Mouse (Mus musculus) kidney, embryonic 15.5 days (tissue): ENCODE results near the gene Espn. TPM values are rescaled to one million over a fixed set of nuclear protein-coding genes. Genes with fewer than 3 reads are reported as not detected.

ENCODE experiments used
- ATAC-seq: fragments of 200-750 bp; cut with Nextera tagmentation; replicated peaks from 2 replicates; pipeline ENCODE4 v1.8.0; 2017; ENCODE audit warnings: moderate TSS enrichment; ENCODE audit not compliant: low FRiP score
- H3K27ac ChIP-seq: fragments of 300-500 bp; sonication (generic); 2 replicates; pipeline ENCODE4 v1.5.1; 2015; ENCODE audit warnings: mild to moderate bottlenecking, inconsistent platforms
- H3K27me3 ChIP-seq: fragments of 300-500 bp; sonication (generic); 2 replicates; pipeline ENCODE4 v1.6.1; 2015; ENCODE audit warnings: inconsistent platforms
- H3K36me3 ChIP-seq: fragments of 300-500 bp; sonication (generic); 2 replicates; pipeline ENCODE4 v1.6.1; 2015; ENCODE audit warnings: inconsistent platforms
- H3K4me1 ChIP-seq: fragments of 300-500 bp; sonication (generic); 2 replicates; pipeline ENCODE4 v1.6.1; 2015; ENCODE audit warnings: inconsistent platforms
- H3K4me2 ChIP-seq: fragments of 300-500 bp; sonication (generic); 2 replicates; pipeline ENCODE4 v1.6.1; 2015; ENCODE audit warnings: moderate library complexity, mild to moderate bottlenecking, inconsistent platforms
- H3K4me3 ChIP-seq: fragments of 300-500 bp; sonication (generic); replicated peaks from 2 replicates; pipeline ENCODE4 v1.5.1; 2015; ENCODE audit warnings: mild to moderate bottlenecking, inconsistent platforms
- H3K9ac ChIP-seq: fragments of 300-500 bp; sonication (generic); 2 replicates; pipeline ENCODE4 v1.6.1; 2015; ENCODE audit warnings: mild to moderate bottlenecking, inconsistent platforms
- H3K9me3 ChIP-seq: fragments of 300-500 bp; sonication (generic); replicated peaks from 2 replicates; pipeline ENCODE4 v1.6.1; 2016; ENCODE audit warnings: inconsistent platforms
- WGBS: fragments of 180-500 bp; shearing (Covaris S2); methylation state at CpG from one replicate; pipeline ENCODE4 v1.1.7; 2015; ENCODE audit warnings: mixed read lengths; 5-methylcytosine and 5-hydroxymethylcytosine counted together
- polyA plus RNA-seq: library from polyadenylated mRNA; unstranded; fragments of >200 nt; fragmentation: Nextera tagmentation; extraction: Ambion mirVana; gene quantifications from 2 replicates; pipeline ENCODE4 v1.2.1, GENCODE M21; 2015

The Espn gene
- polyA plus RNA-seq, 1 experiment from 2014 or later = 25.5 TPM

DNA sequence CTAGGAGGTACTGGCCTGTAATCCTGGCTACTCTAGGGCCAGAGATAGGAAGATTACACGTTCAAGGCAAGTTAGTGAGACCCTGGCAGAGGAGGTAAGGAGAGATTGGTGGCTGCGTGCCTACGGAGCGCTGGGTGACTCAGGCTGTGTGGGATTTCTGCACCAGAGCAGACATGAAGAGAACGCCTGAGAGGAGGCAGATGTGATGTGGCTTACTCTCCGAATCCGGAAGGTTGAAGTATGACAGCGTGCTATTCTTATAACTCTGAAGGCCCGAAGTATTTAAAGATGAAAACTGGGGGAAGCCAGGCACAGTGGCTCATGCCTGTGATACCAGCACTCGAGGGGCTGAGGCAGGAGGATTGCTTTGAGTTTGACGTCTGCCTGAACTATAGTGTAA, 51.6 kb downstream of the Espn start:
- H3K4me3 ChIP-seq = no peak overlapping the region
- H3K9me3 ChIP-seq = no peaks in the 10 kb centered on the region
- ATAC-seq = no peak
- 56% methylated on average over 11 of the region's 11 CpGs for WGBS
- H3K9ac ChIP-seq = no peak overlapping the region
- H3K27ac ChIP-seq = peak overlapping the region; percentile 77
- H3K4me2 ChIP-seq = 0 out of 2 replicates have a peak overlapping the region, but pooled peaks have one; percentile 7
- H3K4me1 ChIP-seq = peaks cover 67% of the 10 kb centered on the region
- H3K36me3 ChIP-seq = peaks cover 35% of the 10 kb centered on the region
- no peaks in the 10 kb centered on the region for H3K27me3 ChIP-seq

GRCm38 (mm10) chr4:152097911-152098799, 54.0 kb downstream of the Espn start:
- peaks cover 66% of the 10 kb centered on the region for H3K4me1 ChIP-seq
- no peak for ATAC-seq
- H3K27ac ChIP-seq = peak overlapping the region; percentile 48
- peak overlapping the region; percentile 34 for H3K4me3 ChIP-seq
- no peak overlapping the region for H3K9ac ChIP-seq
- 31% methylated on average over 11 of the region's 11 CpGs for WGBS
- H3K9me3 ChIP-seq = no peaks in the 10 kb centered on the region
- H3K27me3 ChIP-seq = no peaks in the 10 kb centered on the region
- peaks cover 13% of the 10 kb centered on the region for H3K36me3 ChIP-seq
- H3K4me2 ChIP-seq = peak overlapping the region; percentile 37

DNA sequence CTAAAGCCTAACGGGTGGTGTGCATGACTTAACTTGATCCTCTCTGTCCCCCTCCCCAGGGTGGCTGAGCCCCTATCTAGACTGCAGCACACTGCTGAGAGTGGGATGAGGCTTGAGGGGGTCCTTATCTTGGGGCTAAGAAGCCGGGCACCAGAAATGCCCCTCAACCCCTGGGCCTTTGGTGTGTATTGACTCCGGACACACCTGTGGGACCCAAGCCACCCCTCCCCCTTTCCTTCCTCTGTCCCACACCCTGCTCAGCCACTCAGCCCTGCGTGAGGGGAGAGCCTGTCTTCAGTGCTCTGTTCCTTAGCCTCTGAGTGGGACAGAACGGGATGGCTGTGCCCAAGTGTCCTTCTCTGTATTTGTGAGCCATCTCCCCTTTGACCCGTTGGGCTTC, 55.2 kb downstream of the Espn start:
- Histone ChIP-seq H3K27ac (peak overlapping the region; percentile 65), H3K4me1 (peaks cover 66% of the 10 kb centered on the region), H3K9ac (peak overlapping the region; percentile 32), H3K9me3 (no peaks in the 10 kb centered on the region), H3K4me3 (peak overlapping the region; percentile 34), H3K4me2 (peak overlapping the region; percentile 37), H3K27me3 (no peaks in the 10 kb centered on the region), H3K36me3 (peaks cover under 1% of the 10 kb centered on the region)
- ATAC-seq = 0 out of 2 replicates have a peak, but pooled peaks have one; percentile 5
- WGBS = 51% methylated on average over 6 of the region's 6 CpGs

DNA sequence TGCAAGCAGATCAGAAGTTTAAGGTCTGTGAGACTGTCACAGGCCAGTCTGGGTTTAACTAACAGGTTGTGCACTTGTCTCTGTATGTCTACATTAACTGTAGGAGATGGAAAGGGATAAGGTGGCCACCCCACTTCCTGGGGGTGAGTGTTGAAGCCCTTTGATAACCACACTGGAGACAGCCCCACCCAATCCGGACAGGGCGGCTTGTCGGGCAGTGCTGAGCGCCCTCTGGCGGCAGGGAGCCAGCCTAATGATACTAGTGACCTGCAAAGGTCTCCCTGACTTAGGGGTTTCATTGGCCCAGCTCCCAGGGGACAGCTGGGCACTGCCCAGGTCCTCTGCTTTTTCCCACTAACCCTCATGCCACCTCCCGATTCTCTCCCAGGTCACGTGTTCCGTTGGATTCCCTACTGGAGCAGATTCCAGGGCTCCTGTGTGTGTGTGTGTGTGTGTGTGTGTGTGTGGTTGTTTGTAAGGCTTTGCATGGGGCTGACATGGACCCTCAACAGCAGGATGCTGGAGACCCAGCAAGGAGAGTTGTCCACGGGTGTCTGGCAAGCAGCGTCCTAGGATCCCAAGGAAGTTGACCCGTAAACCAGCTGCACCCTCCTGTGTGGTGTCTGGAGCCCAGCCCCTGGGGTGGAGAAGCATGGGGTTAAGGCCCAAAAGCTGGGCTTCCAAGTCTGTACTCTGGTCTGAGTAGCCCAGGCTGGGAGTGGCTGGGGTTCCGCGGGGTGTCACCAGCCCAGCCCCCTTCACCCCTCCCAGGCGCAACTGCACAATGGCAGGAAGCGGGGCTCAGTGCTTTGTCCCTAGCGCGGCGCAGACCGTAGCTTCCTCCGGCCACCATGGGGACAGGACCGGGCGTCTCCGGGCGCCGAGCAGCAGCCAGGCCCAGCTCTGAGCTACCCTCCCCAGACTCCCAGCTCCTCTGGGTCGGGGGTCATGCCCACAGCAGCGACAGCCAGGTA, 55.9 kb downstream of the Espn start:
- Histone ChIP-seq H3K27me3 (no peaks in the 10 kb centered on the region), H3K4me2 (peak overlapping the region; percentile 37), H3K9me3 (no peaks in the 10 kb centered on the region), H3K4me3 (peak overlapping the region; percentile 34), H3K4me1 (peaks cover 59% of the 10 kb centered on the region), H3K36me3 (no peaks in the 10 kb centered on the region), H3K27ac (peak overlapping the region; percentile 78), H3K9ac (peak overlapping the region; percentile 32)
- ATAC-seq = peak; percentile 40
- 35% methylated on average over 27 of the region's 27 CpGs for WGBS

- no peak overlapping the region for H3K4me2 ChIP-seq
- ATAC-seq = no peak
- H3K4me1 ChIP-seq = peaks cover 51% of the 10 kb centered on the region
- peaks cover 2% of the 10 kb centered on the region; the same call in 1 of the 2 replicates for H3K36me3 ChIP-seq
- no peak overlapping the region for H3K9ac ChIP-seq
- WGBS = 84% methylated on average over 12 of the region's 12 CpGs
- no peaks in the 10 kb centered on the region for H3K9me3 ChIP-seq
- no peak overlapping the region for H3K27ac ChIP-seq
- H3K4me3 ChIP-seq = no peak overlapping the region
- no peaks in the 10 kb centered on the region for H3K27me3 ChIP-seq
These were observed 57.9 kb downstream of the Espn start for GRCm38 (mm10) chr4:152094233-152094632.

DNA sequence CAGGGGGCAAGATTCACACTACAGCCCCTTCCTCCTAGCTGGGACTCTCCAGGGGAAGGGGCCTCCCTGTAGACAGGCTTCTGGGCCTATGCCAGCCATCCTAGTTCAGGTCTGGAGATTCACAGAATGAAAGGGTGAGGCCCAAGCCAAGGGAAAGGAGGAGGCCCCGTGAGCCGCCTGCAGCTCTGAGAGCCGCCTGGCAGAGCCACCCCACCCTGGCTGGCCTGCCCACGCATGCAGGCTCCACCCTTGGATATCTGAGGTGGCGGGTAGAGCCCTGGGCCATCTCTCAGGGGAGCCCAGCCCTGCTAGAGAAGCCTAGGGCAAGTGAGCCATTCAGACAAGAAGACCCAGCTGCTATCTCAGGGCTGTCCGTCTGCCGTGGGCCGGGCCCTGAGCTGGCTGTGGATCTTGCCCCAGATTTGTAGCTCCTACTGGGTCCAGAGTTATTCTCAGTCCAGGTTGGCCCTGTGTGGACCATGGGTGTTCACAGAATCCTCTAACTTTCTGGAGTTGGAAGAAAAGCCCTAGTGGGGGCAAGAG, 59.3 kb downstream of the Espn start:
- no peak overlapping the region for H3K4me2 ChIP-seq
- no peak overlapping the region for H3K4me3 ChIP-seq
- H3K4me1 ChIP-seq = peaks cover 54% of the 10 kb centered on the region
- H3K36me3 ChIP-seq = peaks cover 2% of the 10 kb centered on the region; the same call in 1 of the 2 replicates
- H3K9me3 ChIP-seq = no peaks in the 10 kb centered on the region
- no peak overlapping the region for H3K9ac ChIP-seq
- peak; percentile 68 for ATAC-seq
- peak overlapping the region; percentile 42; the same call in 1 of the 2 replicates for H3K27ac ChIP-seq
- no peaks in the 10 kb centered on the region for H3K27me3 ChIP-seq
- WGBS = 48% methylated on average over 8 of the region's 8 CpGs

DNA sequence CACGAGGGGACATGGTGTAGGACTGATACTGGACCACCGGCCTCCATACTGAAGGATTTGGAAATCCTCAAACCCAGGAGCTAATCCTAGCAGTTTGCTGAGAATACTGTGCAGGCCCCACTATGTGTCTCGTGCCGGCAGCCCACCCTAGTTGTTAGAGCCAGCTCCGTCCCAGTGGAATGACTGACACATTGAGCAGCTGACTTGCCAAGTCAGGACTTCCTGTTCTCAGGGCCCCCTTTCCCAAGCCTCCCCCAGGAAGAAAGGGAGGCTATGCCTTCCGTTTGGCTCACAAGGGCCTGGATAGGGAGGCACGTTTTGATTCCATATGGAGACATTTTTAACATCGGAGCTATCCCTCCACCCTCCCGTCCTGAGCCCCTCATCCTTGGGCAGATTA, 62.0 kb downstream of the Espn start:
- ATAC-seq = no peak
- Histone ChIP-seq H3K36me3 (peaks cover 2% of the 10 kb centered on the region; the same call in 1 of the 2 replicates), H3K27me3 (no peaks in the 10 kb centered on the region), H3K4me3 (no peak overlapping the region), H3K9ac (no peak overlapping the region), H3K9me3 (no peaks in the 10 kb centered on the region), H3K27ac (no peak overlapping the region), H3K4me2 (no peak overlapping the region), H3K4me1 (peaks cover 41% of the 10 kb centered on the region)
- WGBS = 80% methylated on average over 9 of the region's 9 CpGs

- Histone ChIP-seq H3K4me3 (no peak overlapping the region), H3K27me3 (no peaks in the 10 kb centered on the region), H3K36me3 (peaks cover 2% of the 10 kb centered on the region; the same call in 1 of the 2 replicates), H3K9me3 (no peaks in the 10 kb centered on the region), H3K4me2 (peak overlapping the region; percentile 90; the same call in 1 of the 2 replicates), H3K9ac (no peak overlapping the region), H3K27ac (no peak overlapping the region), H3K4me1 (peaks cover 41% of the 10 kb centered on the region)
- 41% methylated on average over 8 of the region's 8 CpGs for WGBS
- ATAC-seq = no peak
These were observed 63.5 kb downstream of the Espn start for GRCm38 (mm10) chr4:152088556-152089120.

- H3K4me1 ChIP-seq = peaks cover 39% of the 10 kb centered on the region
- peak overlapping the region; percentile 78 for H3K4me3 ChIP-seq
These were observed 64.0 kb downstream of the Espn start for GRCm38 (mm10) chr4:152088133-152088532.

DNA sequence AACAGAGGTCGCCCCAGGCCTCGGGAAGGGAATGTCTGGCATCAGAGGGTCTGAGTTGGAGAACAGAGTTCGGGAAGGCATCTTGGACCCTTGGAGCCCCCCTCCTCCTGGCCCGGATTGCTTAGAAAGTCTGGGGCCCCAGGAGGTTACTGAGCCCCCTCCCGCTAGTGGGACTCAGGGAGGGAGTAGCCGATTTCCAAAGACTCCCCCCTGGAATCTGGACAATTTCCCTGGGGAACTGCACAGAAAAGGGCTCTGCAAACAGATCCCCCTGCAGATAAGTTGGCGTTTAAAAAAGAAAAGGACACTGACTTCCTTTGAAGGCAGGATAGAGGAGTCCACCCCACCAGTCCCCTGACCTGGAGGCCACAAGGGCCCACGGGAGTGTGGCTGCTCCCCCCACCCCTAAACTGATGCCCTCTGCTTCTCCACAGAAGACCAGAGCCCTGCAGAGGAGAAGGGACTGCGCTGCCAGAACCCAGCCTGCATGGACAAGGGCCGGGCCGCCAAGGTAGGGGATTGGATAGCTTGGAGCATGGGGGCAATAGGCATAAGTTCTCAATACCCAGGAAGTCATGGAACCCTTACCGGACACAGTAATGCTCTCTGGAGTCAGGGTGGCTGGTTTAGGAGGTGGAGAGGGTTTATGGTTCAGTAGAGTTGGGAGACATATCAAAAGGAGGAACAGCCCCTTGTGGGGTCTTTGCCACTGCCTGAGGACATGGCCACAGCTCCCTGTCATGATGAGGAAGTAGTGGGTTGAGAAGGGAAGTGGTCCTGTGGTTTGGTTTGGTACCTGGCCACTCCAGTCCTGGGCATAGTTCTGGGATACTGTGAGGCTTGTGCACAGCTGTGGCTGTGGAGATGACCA, 64.7 kb downstream of the Espn start:
- Histone ChIP-seq H3K4me3 (peak overlapping the region; percentile 78), H3K9me3 (no peaks in the 10 kb centered on the region), H3K4me1 (peaks cover 32% of the 10 kb centered on the region), H3K36me3 (peaks cover 2% of the 10 kb centered on the region; the same call in 1 of the 2 replicates), H3K9ac (peak overlapping the region; percentile 79), H3K27ac (peak overlapping the region; percentile 81), H3K4me2 (peak overlapping the region; percentile 90), H3K27me3 (no peaks in the 10 kb centered on the region)
- 5% methylated on average over 12 of the region's 12 CpGs for WGBS
- ATAC-seq = no peak; the same call in 1 of the 2 replicates

More at GRCm38 (mm10) chr4:152088133-152088532, 64.0 kb downstream of the Espn start:
- Histone ChIP-seq H3K9me3 (no peaks in the 10 kb centered on the region), H3K9ac (no peak overlapping the region), H3K27me3 (no peaks in the 10 kb centered on the region), H3K27ac (no peak overlapping the region), H3K4me2 (peak overlapping the region; percentile 90), H3K36me3 (peaks cover 2% of the 10 kb centered on the region; the same call in 1 of the 2 replicates)
- ATAC-seq = no peak
- 48% methylated on average over 4 of the region's 4 CpGs for WGBS
